In genomic region chr7:139536331-139536730, GRCm38 (mm10) we compare ENCODE assay signal across 22 mouse cellular contexts. TPM values are rescaled to one million over a fixed set of nuclear protein-coding genes. Genes with fewer than 3 reads are reported as not detected.
DNase-seq lines count a peak whose midpoint lies in the region.
"Had no signal": no experiment of that assay in that cellular context is flagged by ENCODE, and none has a peak within 500 bp of the region (broad histone marks: within the 10 kb centered on the region; RNA-seq: fewer than 3 reads in every experiment).

No protein-coding gene starts in this region.

- no peak overlapping the region for H3K4me3 ChIP-seq in forebrain, embryonic 10.5 days
- H3K4me3 ChIP-seq: forebrain, embryonic 13.5 days; heart, embryonic 13.5 days; hindbrain, embryonic 12.5 days; kidney, embryonic 15.5 days; myocyte had no signal

- peaks cover 7% of the 10 kb centered on the region for H3K4me1 ChIP-seq in forebrain, embryonic 10.5 days
- H3K4me1 ChIP-seq: heart, embryonic 13.5 days had no signal

- intact Hi-C loops in gastrocnemius, postnatal 36 days (cut with DNase I) = no loop called here

- peak; percentile 41 for DNase-seq in cerebellum, adult 9-10 months
- no peak for DNase-seq in cerebellum, adult 11 months
- DNase-seq in adipocyte (ENCODE audit: low spot score) = peak; percentile 26
- peak; percentile 75 to 81 for DNase-seq in cerebellum, postnatal 14 days
- peak; percentile 23 to 34 for DNase-seq in gastrocnemius, postnatal 36 days
- DNase-seq in forebrain, embryonic 10.5 days (ENCODE audit: extremely low spot score, low spot score) = no peak
- no peak for DNase-seq in neural tube, embryonic 10.5 days (ENCODE audit: extremely low spot score, low spot score)
- DNase-seq: adrenal gland, postnatal 25 days; B cell, adult 2 months; liver; liver, postnatal 0 days; midbrain, embryonic 14.5 days; retina, postnatal 1 day; thymus, adult 18-20 months had no signal

- WGBS in forebrain, embryonic 10.5 days = 82% methylated on average over 5 of the region's 5 CpGs

- H3K27me3 ChIP-seq in forebrain, embryonic 10.5 days (ENCODE audit: poor library complexity, severe bottlenecking) = peaks cover 100% of the 10 kb centered on the region
- H3K27me3 ChIP-seq: heart, embryonic 13.5 days; kidney, embryonic 15.5 days had no signal

- no peak overlapping the region for H3K27ac ChIP-seq in forebrain, embryonic 10.5 days
- H3K27ac ChIP-seq: forebrain, embryonic 13.5 days; heart, embryonic 13.5 days; hindbrain, embryonic 12.5 days; kidney, embryonic 15.5 days; macrophage had no signal

- H3K36me3 ChIP-seq in forebrain, embryonic 10.5 days (replicated peaks) = no peaks in the 10 kb centered on the region
- H3K36me3 ChIP-seq: hindbrain, embryonic 12.5 days had no signal

- H3K9me3 ChIP-seq in forebrain, embryonic 10.5 days = no peaks in the 10 kb centered on the region
- H3K9me3 ChIP-seq: forebrain, embryonic 13.5 days; heart, embryonic 13.5 days; hindbrain, embryonic 12.5 days; kidney, embryonic 15.5 days had no signal

RNA-seq across cellular contexts. Expression of gene Nkx6-2, which starts 46.3 kb away (rescaled TPM):
- not detected for total RNA-seq in gastrocnemius, postnatal 36 days (2021)
- 2.0 and 5.5 TPM in 2 replicates for polyA plus RNA-seq in forebrain, embryonic 10.5 days (2016; fragmentation: Nextera tagmentation; extraction: Ambion mirVana)
- total RNA-seq: adrenal gland, postnatal 25 days; neutrophil, adult 5-6 weeks had no signal
- polyA plus RNA-seq: kidney, embryonic 15.5 days; large intestine, adult 2 months; liver, postnatal 0 days; macrophage; myocyte had no signal

Comparison
In these comparisons a context has a peak if more than half of its experiments do, and no peak if none do; other contexts are left out.
1. DNase-seq: peak in cerebellum, adult 9-10 months (single experiment), adipocyte (single experiment), cerebellum, postnatal 14 days (2 of 2) and gastrocnemius, postnatal 36 days (2 of 2); none in cerebellum, adult 11 months (single experiment), forebrain, embryonic 10.5 days (single experiment) and neural tube, embryonic 10.5 days (single experiment).